Mouse (Mus musculus): ENCODE data around the gene Sptlc3. TPM values are rescaled to one million over a fixed set of nuclear protein-coding genes. Genes with fewer than 3 reads are reported as not detected.

Gene Sptlc3
- total RNA-seq (2021) = not detected
- long read RNA-seq, experiment 1 = 0 reads
- long read RNA-seq, experiment 2 = 0 reads

- no peak for DNase-seq (ENCODE audit: low spot score)
These were observed at the start of gene Sptlc3 for GRCm38 (mm10) chr2:139493836-139494235. Gene Sptlc3 (plus strand): TSS chr2:139493913.

- no peak for DNase-seq (ENCODE audit: low spot score)
These were observed 26.0 kb upstream of the Sptlc3 start for GRCm38 (mm10) chr2:139467726-139468125.

GRCm38 (mm10) chr2:139488708-139489107 lies 5.0 kb upstream of the Sptlc3 start:
- no peak for DNase-seq (ENCODE audit: low spot score)

GRCm38 (mm10) chr2:139494629-139495028 lies 916 bp downstream of the Sptlc3 start:
- no peak for DNase-seq (ENCODE audit: low spot score)

GRCm38 (mm10) chr2:139561966-139562505 lies 68.3 kb downstream of the Sptlc3 start:
- DNase-seq (ENCODE audit: low spot score) = no peak

- DNase-seq (ENCODE audit: low spot score) = no peak
These were observed 85.6 kb downstream of the Sptlc3 start for GRCm38 (mm10) chr2:139579280-139579679.

GRCm38 (mm10) chr2:139582766-139583165 lies 89.1 kb downstream of the Sptlc3 start:
- DNase-seq (ENCODE audit: low spot score) = no peak

- no peak for DNase-seq (ENCODE audit: low spot score)
These were observed 94.0 kb downstream of the Sptlc3 start for GRCm38 (mm10) chr2:139587660-139588200.

GRCm38 (mm10) chr2:139589905-139590304 lies 96.2 kb downstream of the Sptlc3 start:
- DNase-seq (ENCODE audit: low spot score) = peak; percentile 7

GRCm38 (mm10) chr2:139590888-139591698 lies 97.4 kb downstream of the Sptlc3 start:
- DNase-seq (ENCODE audit: low spot score) = peak; percentile 47

GRCm38 (mm10) chr2:139592109-139592508 lies 98.4 kb downstream of the Sptlc3 start:
- DNase-seq (ENCODE audit: low spot score) = no peak

GRCm38 (mm10) chr2:139597229-139597628 lies 103.5 kb downstream of the Sptlc3 start:
- DNase-seq (ENCODE audit: low spot score) = no peak

- no peak for DNase-seq (ENCODE audit: low spot score)
These were observed 108.0 kb downstream of the Sptlc3 start for GRCm38 (mm10) chr2:139601543-139602194.

- no peak for DNase-seq (ENCODE audit: low spot score)
These were observed 114.5 kb downstream of the Sptlc3 start for GRCm38 (mm10) chr2:139608167-139608566.

GRCm38 (mm10) chr2:139608810-139609209 lies 115.1 kb downstream of the Sptlc3 start:
- DNase-seq (ENCODE audit: low spot score) = no peak

GRCm38 (mm10) chr2:139609231-139609630 lies 115.5 kb downstream of the Sptlc3 start:
- DNase-seq (ENCODE audit: low spot score) = no peak

- no peak for DNase-seq (ENCODE audit: low spot score)
These were observed 116.1 kb downstream of the Sptlc3 start for GRCm38 (mm10) chr2:139609662-139610291.

GRCm38 (mm10) chr2:139612410-139613107 lies 118.8 kb downstream of the Sptlc3 start:
- peak; percentile 15 for DNase-seq (ENCODE audit: low spot score)

GRCm38 (mm10) chr2:139626496-139626895 lies 132.8 kb downstream of the Sptlc3 start:
- DNase-seq (ENCODE audit: low spot score) = no peak

GRCm38 (mm10) chr2:139628731-139629130 lies 135.0 kb downstream of the Sptlc3 start:
- DNase-seq (ENCODE audit: low spot score) = no peak

- no peak for DNase-seq (ENCODE audit: low spot score)
These were observed 135.9 kb downstream of the Sptlc3 start for GRCm38 (mm10) chr2:139629653-139630052.
